Mouse (Mus musculus) forebrain, embryonic 15.5 days (tissue): Measurements from ENCODE around the gene Gucd1. TPM values are rescaled to one million over a fixed set of nuclear protein-coding genes. Genes with fewer than 3 reads are reported as not detected.

Experiments
- ATAC-seq: fragments of 200-750 bp; cut with Nextera tagmentation; replicated peaks from 2 replicates; pipeline ENCODE4 v1.8.0; 2017; ENCODE audit warnings: mild to moderate bottlenecking, moderate TSS enrichment, moderate library complexity
- H3K27ac ChIP-seq: fragments of 300-500 bp; sonication (generic); replicated peaks from 2 replicates; pipeline ENCODE4 v1.5.1; 2015; ENCODE audit warnings: mild to moderate bottlenecking, inconsistent platforms
- H3K27me3 ChIP-seq: fragments of 300-500 bp; sonication (generic); 2 replicates; pipeline ENCODE4 v1.6.1; 2015; ENCODE audit warnings: inconsistent platforms
- H3K36me3 ChIP-seq: fragments of 300-500 bp; sonication (generic); 2 replicates; pipeline ENCODE4 v1.6.1; 2015; ENCODE audit warnings: mild to moderate bottlenecking, inconsistent platforms
- H3K4me1 ChIP-seq: fragments of 300-500 bp; sonication (generic); 2 replicates; pipeline ENCODE4 v1.6.1; 2015; ENCODE audit warnings: inconsistent platforms
- H3K4me2 ChIP-seq: fragments of 300-500 bp; sonication (generic); replicated peaks from 2 replicates; pipeline ENCODE4 v1.6.1; 2015; ENCODE audit warnings: mild to moderate bottlenecking, inconsistent platforms
- H3K4me3 ChIP-seq: fragments of 300-500 bp; sonication (generic); 2 replicates; pipeline ENCODE4 v1.5.1; 2015; ENCODE audit warnings: mild to moderate bottlenecking, inconsistent platforms
- H3K9ac ChIP-seq: fragments of 300-500 bp; sonication (generic); replicated peaks from 2 replicates; pipeline ENCODE4 v1.6.1; 2015; ENCODE audit warnings: mild to moderate bottlenecking, inconsistent platforms
- H3K9me3 ChIP-seq: fragments of 300-500 bp; sonication (generic); 2 replicates; pipeline ENCODE4 v1.6.1; 2016; ENCODE audit warnings: inconsistent platforms
- WGBS: fragments of 180-500 bp; shearing (Covaris S2); methylation state at CpG from one replicate; pipeline ENCODE4 v1.1.7; 2015; ENCODE audit warnings: mixed read lengths; 5-methylcytosine and 5-hydroxymethylcytosine counted together
- polyA plus RNA-seq: library from polyadenylated mRNA; unstranded; fragments of >200 nt; fragmentation: Nextera tagmentation; extraction: Ambion mirVana; gene quantifications from 2 replicates; pipeline ENCODE4 v1.2.1, GENCODE M21; 2015

The Gucd1 gene
- polyA plus RNA-seq, 1 experiment from 2014 or later = 20.1 TPM

- no peaks in the 10 kb centered on the region for H3K9me3 ChIP-seq
- H3K27ac ChIP-seq = peak overlapping the region; percentile 91
- peak overlapping the region; percentile 80 for H3K4me3 ChIP-seq
- H3K9ac ChIP-seq = peak overlapping the region; percentile 36; the same call in 1 of the 2 replicates
- no peaks in the 10 kb centered on the region for H3K27me3 ChIP-seq
- peaks cover 9% of the 10 kb centered on the region for H3K36me3 ChIP-seq
- H3K4me1 ChIP-seq = peaks cover 49% of the 10 kb centered on the region
- WGBS = 13% methylated on average over 3 of the region's 3 CpGs
- H3K4me2 ChIP-seq = peak overlapping the region; percentile 97
- peak; percentile 53 for ATAC-seq
These were observed 40.7 kb upstream of the Gucd1 start for GRCm38 (mm10) chr10:75558515-75558914.

DNA sequence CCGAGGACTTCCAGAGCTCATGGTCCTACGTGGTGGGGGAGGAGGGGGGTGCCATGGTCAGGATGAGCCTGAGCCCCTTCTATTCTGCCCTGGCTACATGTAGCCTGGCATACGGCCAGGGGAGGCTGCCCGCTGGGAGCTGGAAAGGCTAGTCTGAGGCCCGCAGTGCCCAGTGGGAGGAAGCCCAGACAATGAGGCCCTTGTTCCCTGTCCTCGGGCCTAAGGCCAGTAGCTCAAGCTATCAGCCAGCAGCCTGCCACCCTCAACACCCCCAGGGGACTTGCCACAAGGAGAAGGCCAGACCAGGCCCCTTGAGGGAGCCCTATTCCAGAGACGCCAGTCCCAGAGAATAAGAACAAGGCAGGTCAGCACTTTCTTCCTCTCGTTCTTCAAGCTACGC lies 38.3 kb upstream of the Gucd1 start:
- Histone ChIP-seq H3K4me2 (no peak overlapping the region), H3K9me3 (no peaks in the 10 kb centered on the region), H3K27ac (peak overlapping the region; percentile 71), H3K4me3 (no peak overlapping the region), H3K9ac (no peak overlapping the region), H3K4me1 (peaks cover 48% of the 10 kb centered on the region), H3K27me3 (no peaks in the 10 kb centered on the region), H3K36me3 (peaks cover 15% of the 10 kb centered on the region)
- peak; percentile 55 for ATAC-seq
- WGBS = 9% methylated on average over 9 of the region's 9 CpGs

- no peak for ATAC-seq
- 58% methylated on average over 6 of the region's 6 CpGs for WGBS
- H3K9ac ChIP-seq = no peak overlapping the region
- H3K4me2 ChIP-seq = no peak overlapping the region
- no peaks in the 10 kb centered on the region for H3K9me3 ChIP-seq
- no peaks in the 10 kb centered on the region for H3K27me3 ChIP-seq
- no peak overlapping the region for H3K4me3 ChIP-seq
- H3K27ac ChIP-seq = peak overlapping the region; percentile 71
- H3K4me1 ChIP-seq = peaks cover 44% of the 10 kb centered on the region
- peaks cover 15% of the 10 kb centered on the region for H3K36me3 ChIP-seq
These were observed 37.8 kb upstream of the Gucd1 start for GRCm38 (mm10) chr10:75555557-75555956.

DNA sequence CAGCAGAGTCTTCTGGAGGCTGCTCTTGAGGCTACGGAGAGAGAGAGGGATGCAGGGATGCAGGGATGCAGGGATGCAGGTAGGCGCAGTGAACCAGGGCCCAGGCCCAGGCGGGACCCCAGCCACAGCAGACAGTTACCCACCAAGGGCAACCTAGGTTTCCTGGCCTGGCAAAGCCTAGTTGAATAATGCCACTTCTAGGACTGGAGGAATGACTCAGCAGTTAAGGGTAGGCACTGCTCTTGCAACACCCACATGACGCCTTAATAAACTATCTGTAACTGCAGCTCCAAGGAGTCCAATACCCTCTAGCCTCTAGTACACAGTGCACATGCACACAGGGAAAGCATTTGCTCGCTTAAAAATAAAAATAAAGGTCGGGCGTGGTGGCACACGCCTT lies 36.3 kb upstream of the Gucd1 start:
- 91% methylated on average over 8 of the region's 8 CpGs for WGBS
- no peak for ATAC-seq
- Histone ChIP-seq H3K9me3 (no peaks in the 10 kb centered on the region), H3K9ac (no peak overlapping the region), H3K4me1 (peaks cover 35% of the 10 kb centered on the region), H3K27me3 (no peaks in the 10 kb centered on the region), H3K4me3 (no peak overlapping the region), H3K36me3 (peaks cover 15% of the 10 kb centered on the region), H3K27ac (no peak overlapping the region), H3K4me2 (no peak overlapping the region)

- Histone ChIP-seq H3K36me3 (peaks cover 15% of the 10 kb centered on the region), H3K27ac (no peak overlapping the region), H3K27me3 (no peaks in the 10 kb centered on the region), H3K9me3 (no peaks in the 10 kb centered on the region), H3K4me1 (peaks cover 34% of the 10 kb centered on the region), H3K9ac (no peak overlapping the region), H3K4me2 (no peak overlapping the region), H3K4me3 (no peak overlapping the region)
- WGBS = 80% methylated on average over 13 of the region's 13 CpGs
- no peak for ATAC-seq
These were observed 35.1 kb upstream of the Gucd1 start for GRCm38 (mm10) chr10:75552701-75553450.

DNA sequence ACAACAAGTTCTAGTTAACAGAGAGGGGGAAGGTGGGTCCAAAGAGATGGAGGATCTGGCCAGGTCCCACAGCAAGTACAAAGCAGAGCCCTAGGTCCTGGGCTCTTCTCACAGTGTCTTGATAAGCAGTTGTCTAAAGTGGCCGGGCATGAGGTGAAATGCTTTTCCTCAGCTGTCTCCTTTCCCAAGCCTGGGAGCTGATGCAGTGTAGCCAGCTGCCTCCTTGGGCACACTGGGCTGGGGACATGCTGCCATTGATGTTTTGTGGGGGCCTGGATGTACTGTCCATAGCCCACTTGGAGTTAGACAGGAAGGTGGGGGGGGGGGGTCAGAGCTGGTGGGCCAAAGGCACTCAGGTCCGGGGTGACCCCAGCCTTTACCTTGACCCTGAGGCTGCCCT lies 34.3 kb upstream of the Gucd1 start:
- peaks cover 15% of the 10 kb centered on the region for H3K36me3 ChIP-seq
- no peaks in the 10 kb centered on the region for H3K27me3 ChIP-seq
- H3K9ac ChIP-seq = no peak overlapping the region
- WGBS = 87% methylated on average over 2 of the region's 2 CpGs
- H3K27ac ChIP-seq = no peak overlapping the region
- H3K4me3 ChIP-seq = no peak overlapping the region
- H3K4me1 ChIP-seq = peaks cover 28% of the 10 kb centered on the region
- H3K9me3 ChIP-seq = no peaks in the 10 kb centered on the region
- ATAC-seq = no peak
- no peak overlapping the region for H3K4me2 ChIP-seq

DNA sequence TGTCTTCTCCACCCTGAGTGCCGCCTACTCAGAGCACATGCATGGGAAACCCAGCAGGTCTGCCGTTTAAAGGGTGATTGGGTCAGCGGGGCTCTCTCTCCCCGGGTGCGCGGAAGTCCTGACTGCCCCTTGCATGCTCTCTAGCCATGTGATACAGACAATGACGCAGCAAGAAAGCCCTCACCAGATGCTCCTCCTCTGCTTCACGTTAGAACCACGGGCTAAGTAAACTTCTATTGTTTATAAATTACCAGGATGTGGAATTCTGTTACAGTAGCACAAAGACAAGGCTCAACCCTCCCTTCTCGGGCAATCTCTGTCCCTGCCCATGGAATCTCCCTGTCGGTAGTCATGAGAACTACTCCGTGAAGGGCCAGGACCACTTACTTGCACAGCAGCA lies 33.4 kb upstream of the Gucd1 start:
- no peaks in the 10 kb centered on the region for H3K9me3 ChIP-seq
- peaks cover 15% of the 10 kb centered on the region for H3K36me3 ChIP-seq
- H3K27me3 ChIP-seq = no peaks in the 10 kb centered on the region
- WGBS = 59% methylated on average over 12 of the region's 12 CpGs
- peaks cover 18% of the 10 kb centered on the region for H3K4me1 ChIP-seq
- H3K9ac ChIP-seq = no peak overlapping the region
- no peak overlapping the region for H3K4me2 ChIP-seq
- H3K27ac ChIP-seq = no peak overlapping the region
- ATAC-seq = no peak
- no peak overlapping the region for H3K4me3 ChIP-seq

DNA sequence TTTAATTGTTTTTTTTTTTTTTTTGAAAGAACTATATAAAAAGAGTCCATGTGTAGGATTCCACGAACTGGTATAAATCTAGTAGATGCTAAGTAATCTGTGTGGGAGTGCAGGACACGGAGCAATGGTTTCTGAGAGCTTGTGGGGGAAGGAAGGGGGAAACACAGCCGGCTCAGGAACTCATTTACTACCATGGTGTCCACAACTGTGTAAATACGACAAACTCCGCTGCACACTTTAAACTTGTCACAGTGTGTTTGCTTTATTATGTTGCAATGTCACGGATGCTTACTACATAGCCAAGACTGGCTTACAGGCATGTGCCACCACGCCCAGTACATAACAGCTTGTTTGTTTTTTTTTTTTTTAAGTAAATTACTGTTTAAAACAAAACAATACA lies 32.1 kb upstream of the Gucd1 start:
- H3K9ac ChIP-seq = no peak overlapping the region
- H3K27ac ChIP-seq = no peak overlapping the region
- peaks cover 15% of the 10 kb centered on the region for H3K36me3 ChIP-seq
- H3K4me1 ChIP-seq = peaks cover 12% of the 10 kb centered on the region
- H3K4me3 ChIP-seq = no peak overlapping the region
- 82% methylated on average over 7 of the region's 7 CpGs for WGBS
- ATAC-seq = no peak
- H3K4me2 ChIP-seq = no peak overlapping the region
- H3K27me3 ChIP-seq = no peaks in the 10 kb centered on the region
- H3K9me3 ChIP-seq = peaks cover 6% of the 10 kb centered on the region; the same call in 1 of the 2 replicates

GRCm38 (mm10) chr10:75548486-75548885 lies 30.7 kb upstream of the Gucd1 start:
- Histone ChIP-seq H3K36me3 (peaks cover 6% of the 10 kb centered on the region), H3K4me2 (no peak overlapping the region), H3K9me3 (peaks cover 6% of the 10 kb centered on the region; the same call in 1 of the 2 replicates), H3K4me1 (peaks cover 12% of the 10 kb centered on the region), H3K27me3 (no peaks in the 10 kb centered on the region), H3K4me3 (no peak overlapping the region), H3K9ac (no peak overlapping the region), H3K27ac (no peak overlapping the region)
- 44% methylated on average over 14 of the region's 14 CpGs for WGBS
- ATAC-seq = 0 out of 2 replicates have a peak, but pooled peaks have one; percentile 19

GRCm38 (mm10) chr10:75547901-75548300 lies 30.1 kb upstream of the Gucd1 start:
- peaks cover under 1% of the 10 kb centered on the region; the same call in 1 of the 2 replicates for H3K36me3 ChIP-seq
- peaks cover 12% of the 10 kb centered on the region for H3K4me1 ChIP-seq
- H3K27ac ChIP-seq = no peak overlapping the region
- H3K9me3 ChIP-seq = peaks cover 6% of the 10 kb centered on the region; the same call in 1 of the 2 replicates
- WGBS = 75% methylated on average over 7 of the region's 7 CpGs
- no peak for ATAC-seq
- H3K27me3 ChIP-seq = no peaks in the 10 kb centered on the region
- no peak overlapping the region for H3K4me2 ChIP-seq
- H3K9ac ChIP-seq = no peak overlapping the region
- H3K4me3 ChIP-seq = no peak overlapping the region

GRCm38 (mm10) chr10:75536123-75536522 lies 18.4 kb upstream of the Gucd1 start:
- peaks cover 32% of the 10 kb centered on the region for H3K36me3 ChIP-seq
- H3K27me3 ChIP-seq = no peaks in the 10 kb centered on the region
- H3K27ac ChIP-seq = no peak overlapping the region
- no peak for ATAC-seq
- WGBS = 89% methylated on average over 5 of the region's 5 CpGs
- H3K9ac ChIP-seq = no peak overlapping the region
- H3K9me3 ChIP-seq = no peaks in the 10 kb centered on the region
- no peak overlapping the region for H3K4me3 ChIP-seq
- no peak overlapping the region for H3K4me2 ChIP-seq
- H3K4me1 ChIP-seq = no peaks in the 10 kb centered on the region

DNA sequence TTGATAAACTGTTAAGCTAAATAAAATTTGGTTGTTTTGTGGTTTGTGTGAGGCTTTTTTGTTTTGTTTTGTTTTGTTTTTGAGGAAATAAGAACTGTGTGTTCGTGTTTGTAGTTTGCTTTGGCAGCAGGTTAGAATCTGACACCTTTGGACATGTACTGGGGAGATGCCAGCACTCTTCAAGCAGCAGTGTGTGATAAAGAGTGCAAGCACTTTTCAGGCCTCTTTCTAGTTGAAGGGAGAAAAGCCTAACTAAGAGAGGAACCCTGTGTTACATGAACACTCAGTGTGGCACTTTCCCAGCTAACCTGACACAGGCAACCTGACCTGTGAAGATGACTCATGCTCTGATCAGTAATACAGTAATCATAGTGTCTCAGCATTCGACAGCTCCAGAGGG lies 17.7 kb upstream of the Gucd1 start:
- WGBS = 76% methylated on average over 2 of the region's 2 CpGs
- Histone ChIP-seq H3K9me3 (no peaks in the 10 kb centered on the region), H3K27me3 (no peaks in the 10 kb centered on the region), H3K4me2 (no peak overlapping the region), H3K36me3 (peaks cover 32% of the 10 kb centered on the region), H3K4me3 (no peak overlapping the region), H3K4me1 (no peaks in the 10 kb centered on the region), H3K27ac (no peak overlapping the region), H3K9ac (no peak overlapping the region)
- ATAC-seq = no peak

DNA sequence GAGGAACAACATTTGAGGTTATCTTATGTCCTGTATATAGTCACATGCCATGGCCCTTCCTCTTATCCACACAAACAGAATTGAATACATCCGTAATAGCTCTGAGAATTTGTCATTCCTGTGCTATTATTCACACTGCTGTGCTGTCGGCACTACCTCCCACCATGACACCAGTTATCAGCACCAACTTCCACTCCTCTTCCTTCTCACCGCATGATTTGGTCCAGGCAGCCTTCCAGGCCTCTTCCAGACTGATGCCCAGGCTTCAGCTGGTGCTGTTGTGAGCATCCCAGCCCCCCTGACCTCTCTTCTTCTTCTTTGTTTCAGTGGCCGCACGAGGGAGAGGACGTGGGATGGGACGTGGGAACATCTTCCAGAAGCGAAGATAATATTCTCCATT lies 17.2 kb upstream of the Gucd1 start:
- Histone ChIP-seq H3K4me3 (no peak overlapping the region), H3K36me3 (peaks cover 32% of the 10 kb centered on the region), H3K27ac (no peak overlapping the region), H3K27me3 (no peaks in the 10 kb centered on the region), H3K9ac (no peak overlapping the region), H3K4me1 (no peaks in the 10 kb centered on the region), H3K4me2 (no peak overlapping the region), H3K9me3 (no peaks in the 10 kb centered on the region)
- ATAC-seq = no peak
- WGBS = 81% methylated on average over 8 of the region's 8 CpGs
